Mouse (Mus musculus): Measurements from ENCODE around the gene Lect2.

DNA sequence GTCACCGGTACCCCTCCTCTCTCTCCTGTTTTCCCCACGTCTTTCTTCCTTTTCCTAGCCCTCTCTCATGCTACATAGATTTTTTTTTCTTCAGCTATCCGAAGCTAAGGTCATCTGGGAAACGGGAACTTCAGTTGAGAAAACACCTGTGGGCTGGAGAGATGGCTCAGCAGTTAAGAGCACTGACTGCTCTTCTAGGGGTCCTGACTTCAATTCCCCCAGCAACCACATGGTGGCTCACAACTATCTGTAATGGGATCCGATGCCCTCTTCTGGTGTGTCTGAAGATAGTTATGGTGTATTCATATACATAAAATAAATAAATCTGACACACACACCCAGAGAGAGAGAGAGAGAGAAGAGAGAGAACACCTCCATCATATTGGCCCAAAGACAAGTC is 12.7 kb downstream of the Lect2 start:
- TF ChIP-seq POLR2A (IDR thresholded peaks at IDR 0.05; ENCODE audit: low read depth, low read length) = no peak
- TF ChIP-seq CTCF (IDR thresholded peaks at IDR 0.05; ENCODE audit: borderline replicate concordance, insufficient read depth, low read length) = no peak
